Mouse (Mus musculus): ENCODE data around the gene C2cd2l. TPM values are rescaled to one million over a fixed set of nuclear protein-coding genes. Genes with fewer than 3 reads are reported as not detected.

The C2cd2l gene
- polyA plus RNA-seq, 1 experiment: 16.4 TPM

GRCm38 (mm10) chr9:44319105-44319886 lies 789 bp downstream of the C2cd2l start:
- H3K4me3 ChIP-seq (ENCODE audit: control insufficient read depth, low read depth, low read length): peak overlapping the region; percentile 86
- no peaks in the 10 kb centered on the region for H3K27me3 ChIP-seq (ENCODE audit: control insufficient read depth, insufficient read depth, low read length)
- H3K27ac ChIP-seq (ENCODE audit: control insufficient read depth, insufficient read depth, low read depth, low read length): no peak overlapping the region
- H3K4me1 ChIP-seq (ENCODE audit: control insufficient read depth, insufficient read depth, low read length): peaks cover 23% of the 10 kb centered on the region
- TF ChIP-seq CTCF (IDR thresholded peaks at IDR 0.05; ENCODE audit: control insufficient read depth, insufficient read depth, insufficient replicate concordance, low read depth, low read length) (no peak), POLR2A (IDR thresholded peaks at IDR 0.05; ENCODE audit: control insufficient read depth, low read depth, low read length) (no peak)
- no peaks in the 10 kb centered on the region; the same call in 1 of the 2 replicates for H3K36me3 ChIP-seq (ENCODE audit: control insufficient read depth, insufficient read depth, low read length)

- TF ChIP-seq CTCF (IDR thresholded peaks at IDR 0.05; ENCODE audit: control insufficient read depth, insufficient read depth, insufficient replicate concordance, low read depth, low read length) (no peak), POLR2A (IDR thresholded peaks at IDR 0.05; ENCODE audit: control insufficient read depth, low read depth, low read length) (no peak)
- no peaks in the 10 kb centered on the region for H3K27me3 ChIP-seq (ENCODE audit: control insufficient read depth, insufficient read depth, low read length)
- no peak overlapping the region for H3K4me3 ChIP-seq (ENCODE audit: control insufficient read depth, low read depth, low read length)
Observed at GRCm38 (mm10) chr9:44318826-44319095, 1.3 kb downstream of the C2cd2l start.

GRCm38 (mm10) chr9:44318076-44318825 lies 1.8 kb downstream of the C2cd2l start:
- Histone ChIP-seq H3K27ac (ENCODE audit: control insufficient read depth, insufficient read depth, low read depth, low read length) (no peak overlapping the region), H3K36me3 (ENCODE audit: control insufficient read depth, insufficient read depth, low read length) (no peaks in the 10 kb centered on the region; the same call in 1 of the 2 replicates), H3K4me3 (ENCODE audit: control insufficient read depth, low read depth, low read length) (no peak overlapping the region), H3K27me3 (ENCODE audit: control insufficient read depth, insufficient read depth, low read length) (no peaks in the 10 kb centered on the region), H3K4me1 (ENCODE audit: control insufficient read depth, insufficient read depth, low read length) (peaks cover 23% of the 10 kb centered on the region)
- TF ChIP-seq POLR2A (IDR thresholded peaks at IDR 0.05; ENCODE audit: control insufficient read depth, low read depth, low read length) (no peak), CTCF (IDR thresholded peaks at IDR 0.05; ENCODE audit: control insufficient read depth, insufficient read depth, insufficient replicate concordance, low read depth, low read length) (no peak)

More at GRCm38 (mm10) chr9:44318826-44319095, 1.3 kb downstream of the C2cd2l start:
- no peaks in the 10 kb centered on the region; the same call in 1 of the 2 replicates for H3K36me3 ChIP-seq (ENCODE audit: control insufficient read depth, insufficient read depth, low read length)
- H3K4me1 ChIP-seq (ENCODE audit: control insufficient read depth, insufficient read depth, low read length): peaks cover 23% of the 10 kb centered on the region
- H3K27ac ChIP-seq (ENCODE audit: control insufficient read depth, insufficient read depth, low read depth, low read length): no peak overlapping the region

GRCm38 (mm10) chr9:44317452-44317851 lies 2.6 kb downstream of the C2cd2l start:
- H3K27me3 ChIP-seq (ENCODE audit: control insufficient read depth, insufficient read depth, low read length): no peaks in the 10 kb centered on the region
- H3K36me3 ChIP-seq (ENCODE audit: control insufficient read depth, insufficient read depth, low read length): no peaks in the 10 kb centered on the region; the same call in 1 of the 2 replicates
- no peak for TF ChIP-seq CTCF (IDR thresholded peaks at IDR 0.05; ENCODE audit: control insufficient read depth, insufficient read depth, insufficient replicate concordance, low read depth, low read length)
- TF ChIP-seq POLR2A (IDR thresholded peaks at IDR 0.05; ENCODE audit: control insufficient read depth, low read depth, low read length): no peak
- H3K4me1 ChIP-seq (ENCODE audit: control insufficient read depth, insufficient read depth, low read length): peaks cover 23% of the 10 kb centered on the region
- no peak overlapping the region for H3K4me3 ChIP-seq (ENCODE audit: control insufficient read depth, low read depth, low read length)
- H3K27ac ChIP-seq (ENCODE audit: control insufficient read depth, insufficient read depth, low read depth, low read length): no peak overlapping the region

GRCm38 (mm10) chr9:44314910-44315309 lies 5.2 kb downstream of the C2cd2l start:
- Histone ChIP-seq H3K36me3 (ENCODE audit: control insufficient read depth, insufficient read depth, low read length) (no peaks in the 10 kb centered on the region; the same call in 1 of the 2 replicates), H3K4me3 (ENCODE audit: control insufficient read depth, low read depth, low read length) (no peak overlapping the region), H3K27ac (ENCODE audit: control insufficient read depth, insufficient read depth, low read depth, low read length) (no peak overlapping the region), H3K4me1 (ENCODE audit: control insufficient read depth, insufficient read depth, low read length) (peaks cover 17% of the 10 kb centered on the region), H3K27me3 (ENCODE audit: control insufficient read depth, insufficient read depth, low read length) (no peaks in the 10 kb centered on the region)
- no peak for TF ChIP-seq CTCF (IDR thresholded peaks at IDR 0.05; ENCODE audit: control insufficient read depth, insufficient read depth, insufficient replicate concordance, low read depth, low read length)
- TF ChIP-seq POLR2A (IDR thresholded peaks at IDR 0.05; ENCODE audit: control insufficient read depth, low read depth, low read length): no peak

- H3K27ac ChIP-seq (ENCODE audit: control insufficient read depth, insufficient read depth, low read depth, low read length): no peak overlapping the region
- no peaks in the 10 kb centered on the region for H3K27me3 ChIP-seq (ENCODE audit: control insufficient read depth, insufficient read depth, low read length)
- H3K4me1 ChIP-seq (ENCODE audit: control insufficient read depth, insufficient read depth, low read length): peaks cover 12% of the 10 kb centered on the region
- H3K4me3 ChIP-seq (ENCODE audit: control insufficient read depth, low read depth, low read length): no peak overlapping the region
- TF ChIP-seq CTCF (IDR thresholded peaks at IDR 0.05; ENCODE audit: control insufficient read depth, insufficient read depth, insufficient replicate concordance, low read depth, low read length): no peak
- TF ChIP-seq POLR2A (IDR thresholded peaks at IDR 0.05; ENCODE audit: control insufficient read depth, low read depth, low read length): no peak
- no peaks in the 10 kb centered on the region; the same call in 1 of the 2 replicates for H3K36me3 ChIP-seq (ENCODE audit: control insufficient read depth, insufficient read depth, low read length)
Observed at GRCm38 (mm10) chr9:44314257-44314547, 5.9 kb downstream of the C2cd2l start.

GRCm38 (mm10) chr9:44313476-44314256 lies 6.4 kb downstream of the C2cd2l start:
- H3K4me3 ChIP-seq (ENCODE audit: control insufficient read depth, low read depth, low read length): no peak overlapping the region
- no peaks in the 10 kb centered on the region for H3K27me3 ChIP-seq (ENCODE audit: control insufficient read depth, insufficient read depth, low read length)
- H3K4me1 ChIP-seq (ENCODE audit: control insufficient read depth, insufficient read depth, low read length): peaks cover 7% of the 10 kb centered on the region
- TF ChIP-seq CTCF (IDR thresholded peaks at IDR 0.05; ENCODE audit: control insufficient read depth, insufficient read depth, insufficient replicate concordance, low read depth, low read length) (no peak), POLR2A (IDR thresholded peaks at IDR 0.05; ENCODE audit: control insufficient read depth, low read depth, low read length) (no peak)
- H3K36me3 ChIP-seq (ENCODE audit: control insufficient read depth, insufficient read depth, low read length): no peaks in the 10 kb centered on the region; the same call in 1 of the 2 replicates
- no peak overlapping the region for H3K27ac ChIP-seq (ENCODE audit: control insufficient read depth, insufficient read depth, low read depth, low read length)
